Mouse (Mus musculus) lung, adult 2 months (tissue): Measurements from ENCODE around the gene Ythdc1.

Experiments
- CTCF ChIP-seq: fragments of 200-500 bp; IDR thresholded peaks from 2 replicates; pipeline ENCODE4 v1.5.1; 2011; ENCODE audit warnings: mild to moderate bottlenecking, low read length, control low read depth; ENCODE audit not compliant: insufficient read depth
- POLR2A ChIP-seq: fragments of 200-500 bp; IDR thresholded peaks from 2 replicates; pipeline ENCODE4 v1.6.1; 2011; ENCODE audit warnings: low read depth, mild to moderate bottlenecking, control low read depth, low read length, borderline replicate concordance; ENCODE audit errors: extremely low read depth

- TF ChIP-seq CTCF: no peak
- TF ChIP-seq POLR2A: no peak
Observed at GRCm38 (mm10) chr5:86839472-86839871, 35.5 kb downstream of the Ythdc1 start.
